Mouse (Mus musculus) ovary, postnatal 14 days (tissue): ENCODE data around the gene Arhgef16.

Experiments used
- DNase-seq: peaks from one replicate; pipeline ENCODE4 v3.0.0; 2022; ENCODE audit warnings: low spot score

Gene Arhgef16

GRCm38 (mm10) chr4:154229569-154229968 lies 71.9 kb downstream of the Arhgef16 start:
- no peak for DNase-seq
